Mouse (Mus musculus) kidney, postnatal 36 days (tissue): ENCODE results near the gene Txndc16.

Experiments
- DNase-seq, 2 experiments: peaks; one replicate each; pipeline ENCODE4 v3.0.0; 2021 to 2022; ENCODE audit warnings: mixed read lengths in 2 of 2

The Txndc16 gene

DNA sequence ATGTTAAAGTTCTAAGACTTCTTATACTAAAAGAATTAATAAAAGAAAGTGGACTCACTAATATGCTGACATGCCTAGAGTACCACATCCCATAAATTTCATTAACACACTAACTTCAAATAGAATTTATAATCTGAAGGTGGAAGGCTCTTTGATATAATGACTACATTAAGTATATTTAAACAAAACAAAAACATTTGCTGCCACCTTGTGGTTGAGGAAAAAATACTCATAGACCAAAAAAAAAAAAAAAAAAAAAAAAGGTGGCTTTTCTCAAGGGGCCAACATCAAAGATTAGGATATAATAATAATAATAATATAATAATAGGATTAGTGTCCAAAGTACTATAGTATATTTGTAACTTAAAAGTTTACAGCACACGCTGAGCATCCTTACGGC is 66.9 kb downstream of the Txndc16 start:
- DNase-seq: peak in 1 of 2 experiments; percentile 3

GRCm38 (mm10) chr14:45142511-45142910 is 77.6 kb downstream of the Txndc16 start:
- DNase-seq: peak; percentile 24 to 68

- peak in 1 of 2 experiments; percentile 17 for DNase-seq
These were observed 79.6 kb downstream of the Txndc16 start for GRCm38 (mm10) chr14:45140344-45141080.

DNA sequence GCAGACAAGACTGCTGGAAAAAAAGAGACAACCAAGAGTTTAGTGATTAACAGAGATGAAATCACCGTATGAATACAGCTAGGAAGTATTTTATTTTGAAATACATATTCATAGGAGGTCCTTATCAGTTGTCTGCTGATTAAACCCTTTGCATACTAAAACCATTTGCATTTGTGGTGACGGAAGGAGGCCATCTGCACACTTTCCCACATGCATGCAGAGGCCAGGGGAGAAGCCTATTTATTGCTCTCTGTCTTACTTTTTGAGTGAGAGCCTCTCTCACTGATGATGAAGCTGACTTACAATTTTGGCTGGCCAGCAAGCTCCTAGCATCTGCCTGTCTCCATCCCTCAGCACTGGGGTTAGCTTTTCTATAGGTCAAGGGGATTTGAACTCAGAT is 84.2 kb downstream of the Txndc16 start:
- DNase-seq: no peak

- peak; percentile 5 to 34 for DNase-seq
These were observed 84.6 kb downstream of the Txndc16 start for GRCm38 (mm10) chr14:45135560-45135959.

- no peak for DNase-seq
These were observed 101.8 kb downstream of the Txndc16 start for GRCm38 (mm10) chr14:45118359-45118758.

GRCm38 (mm10) chr14:45102201-45102600 is 117.9 kb downstream of the Txndc16 start:
- DNase-seq: no peak

DNA sequence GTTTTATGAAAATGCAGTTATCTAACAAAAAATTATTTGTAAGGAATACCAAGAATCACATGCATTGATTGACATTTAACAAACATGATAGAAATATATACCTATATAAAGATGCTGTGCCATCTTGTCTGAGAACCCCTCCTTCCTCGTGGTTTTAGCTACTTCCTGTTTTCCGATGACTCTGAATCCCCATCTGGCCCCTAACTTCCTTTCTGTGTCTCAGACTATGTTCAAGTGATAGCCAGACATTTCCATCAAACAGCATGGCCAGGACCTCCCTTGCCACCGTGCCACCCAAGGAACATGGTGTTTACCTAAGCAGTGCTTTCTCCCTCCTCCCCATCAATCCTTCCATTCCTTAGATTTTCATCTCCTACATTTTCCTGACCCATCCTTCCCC is 127.8 kb downstream of the Txndc16 start:
- no peak for DNase-seq

DNA sequence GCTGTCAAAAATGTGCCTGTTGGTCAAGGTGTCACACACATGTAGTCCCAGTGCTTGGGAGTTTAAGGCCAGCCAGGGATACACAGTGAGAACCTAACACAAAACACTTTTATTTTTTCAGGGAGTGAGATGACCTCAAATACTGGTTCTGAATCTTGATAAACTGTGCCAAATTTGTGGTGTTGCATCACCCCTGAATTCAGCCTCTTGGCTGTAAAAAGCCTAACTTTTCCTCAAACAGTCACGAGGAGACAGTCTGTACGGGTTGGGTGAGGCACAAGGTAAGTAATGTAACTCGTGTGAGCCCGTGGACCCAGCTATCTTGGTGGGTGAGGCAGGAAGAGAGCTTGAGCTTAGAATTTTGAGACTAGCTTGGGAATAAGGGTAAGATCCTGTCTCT is 130.1 kb downstream of the Txndc16 start:
- no peak for DNase-seq

DNA sequence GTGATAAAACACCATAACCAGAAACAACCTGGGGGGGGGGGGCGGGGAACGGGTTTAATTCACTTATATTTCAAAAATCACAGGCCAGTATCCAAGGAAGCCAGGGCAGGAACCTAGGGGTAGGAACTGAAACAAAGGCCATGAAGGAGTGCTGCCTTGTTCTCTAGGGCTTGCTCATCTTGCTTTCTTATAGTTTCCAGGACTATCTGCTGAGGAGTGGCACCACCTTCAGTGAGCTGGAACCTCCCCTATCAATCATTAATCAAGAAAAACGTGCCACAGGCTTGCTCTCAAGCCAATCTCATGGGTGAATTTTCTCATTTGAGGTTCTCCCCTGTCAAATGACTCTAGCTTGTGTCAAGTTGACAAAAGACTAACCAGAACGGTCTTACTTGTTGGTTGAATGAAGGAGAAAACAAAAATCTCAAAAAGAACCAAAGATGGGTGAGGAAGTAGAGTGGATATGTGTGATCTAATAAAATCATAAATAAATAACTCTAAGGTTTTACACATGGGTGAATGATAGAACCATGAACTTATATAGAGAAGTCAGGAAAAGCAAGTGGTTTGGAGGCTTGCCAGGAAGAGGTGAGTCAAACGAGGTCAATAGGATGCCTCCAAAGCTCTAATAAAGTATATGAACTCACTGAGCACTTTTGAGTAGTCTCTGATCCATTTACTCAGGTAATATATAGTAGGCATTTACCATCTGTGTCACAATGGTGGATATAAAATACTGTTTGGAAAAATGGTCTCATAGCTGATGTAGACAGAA is 134.3 kb downstream of the Txndc16 start:
- DNase-seq: peak; percentile 5 to 8

GRCm38 (mm10) chr14:45084656-45085280 is 135.4 kb downstream of the Txndc16 start:
- no peak for DNase-seq

DNA sequence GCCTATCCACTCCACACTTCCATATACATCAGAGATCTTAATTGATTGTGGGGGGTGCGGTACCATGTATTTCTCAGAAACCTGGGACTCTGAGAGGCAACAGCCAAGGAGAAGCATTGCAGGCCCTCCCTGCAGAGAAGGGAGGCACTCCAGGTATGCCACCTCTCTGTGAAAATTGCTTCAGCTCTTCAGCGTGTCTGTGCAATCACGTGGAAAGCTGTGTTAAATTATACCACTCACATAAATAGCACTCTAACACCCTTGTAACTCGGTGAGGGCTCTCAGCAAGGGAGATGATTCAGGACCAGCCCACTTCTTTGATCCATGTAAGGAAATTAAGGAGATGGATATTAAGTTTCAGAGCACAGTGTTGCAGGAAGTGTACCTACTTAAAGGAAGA is 136.6 kb downstream of the Txndc16 start:
- no peak for DNase-seq
